Mouse (Mus musculus) myocyte (in vitro differentiated cells): Measurements from ENCODE around the gene Cyp2s1. TPM values are rescaled to one million over a fixed set of nuclear protein-coding genes. Genes with fewer than 3 reads are reported as not detected.
"Not testable (repeated sequence)": the region's sequence is repeated elsewhere in the genome, so short reads cannot be mapped to it uniquely, and the experiment has no call there.

Source experiments
- H3K27me3 ChIP-seq: one replicate; pipeline ENCODE4 v1.6.1; 2011; ENCODE audit not compliant: control insufficient read depth, insufficient read depth, insufficient read length
- H3K36me3 ChIP-seq: one replicate; pipeline ENCODE4 v1.6.1; 2011; ENCODE audit not compliant: control insufficient read depth, insufficient read depth
- H3K4me2 ChIP-seq: one replicate; pipeline ENCODE4 v1.6.1; 2011; ENCODE audit warnings: low read depth, control low read depth
- H3K4me3 ChIP-seq: one replicate; pipeline ENCODE4 v1.5.1; 2011; ENCODE audit warnings: mild to moderate bottlenecking, control low read depth, moderate library complexity
- H3K79me2 ChIP-seq: one replicate; pipeline ENCODE4 v1.6.1; 2011; ENCODE audit not compliant: control insufficient read depth, insufficient read depth
- H3ac ChIP-seq: one replicate; pipeline ENCODE4 v1.6.1; 2011; ENCODE audit not compliant: control insufficient read depth, insufficient read length
- CEBPB ChIP-seq: IDR thresholded peaks from 2 replicates; pipeline ENCODE4 v1.6.1; 2011; ENCODE audit warnings: mild to moderate bottlenecking, moderate library complexity; ENCODE audit not compliant: poor library complexity, insufficient read depth, severe bottlenecking
- E2F4 ChIP-seq: IDR thresholded peaks from one replicate; pipeline ENCODE4 v1.6.1; 2011; ENCODE audit warnings: mild to moderate bottlenecking, control low read depth, moderate library complexity; ENCODE audit not compliant: insufficient read depth
- MAX ChIP-seq: IDR thresholded peaks from one replicate; pipeline ENCODE4 v1.6.1; 2011; ENCODE audit warnings: low read depth, mild to moderate bottlenecking, control low read depth
- MYOD1 ChIP-seq, 3 experiments: IDR thresholded peaks; one replicate each; pipeline ENCODE4 v1.6.1; 2011; ENCODE audit warnings: control low read depth in 2 of 3, low read depth in 2 of 3, mild to moderate bottlenecking in 2 of 3, moderate library complexity in 1 of 3; ENCODE audit not compliant: insufficient read length in 2 of 3, control insufficient read depth in 1 of 3
- MYOG ChIP-seq, 3 experiments: IDR thresholded peaks; one replicate each; pipeline ENCODE4 v1.6.1; 2011; ENCODE audit warnings: control low read depth in 2 of 3, low read depth in 2 of 3, mild to moderate bottlenecking in 2 of 3; ENCODE audit not compliant: insufficient read length in 2 of 3, control insufficient read depth in 1 of 3, insufficient read depth in 1 of 3
- POLR2A ChIP-seq: IDR thresholded peaks from one replicate; pipeline ENCODE4 v1.6.1; 2011; ENCODE audit warnings: low read depth, mild to moderate bottlenecking, control low read depth, moderate library complexity; ENCODE audit not compliant: insufficient read length
- POLR2AphosphoS2 ChIP-seq: IDR thresholded peaks from one replicate; pipeline ENCODE4 v1.6.1; 2011; ENCODE audit warnings: low read depth, control low read depth; ENCODE audit not compliant: insufficient read length
- REST ChIP-seq: IDR thresholded peaks from one replicate; pipeline ENCODE4 v1.6.1; 2011; ENCODE audit warnings: mild to moderate bottlenecking, control low read depth, moderate library complexity; ENCODE audit not compliant: insufficient read depth, insufficient read length
- SRF ChIP-seq: IDR thresholded peaks from one replicate; pipeline ENCODE4 v1.6.1; 2011; ENCODE audit warnings: low read depth; ENCODE audit not compliant: control insufficient read depth, insufficient read length
- TCF12 ChIP-seq: IDR thresholded peaks from one replicate; pipeline ENCODE4 v1.6.1; 2011; ENCODE audit warnings: mild to moderate bottlenecking, control low read depth; ENCODE audit not compliant: poor library complexity, insufficient read depth, severe bottlenecking
- TCF3 ChIP-seq: IDR thresholded peaks from one replicate; pipeline ENCODE4 v1.6.1; 2011; ENCODE audit warnings: low read depth, control low read depth; ENCODE audit not compliant: insufficient read length
- USF1 ChIP-seq: IDR thresholded peaks from one replicate; pipeline ENCODE4 v1.6.1; 2011; ENCODE audit warnings: low read depth, mild to moderate bottlenecking, control low read depth, moderate library complexity
- polyA plus RNA-seq: library from polyadenylated mRNA; unstranded; fragments of >200 nt; fragmentation: generic; extraction: Trizol; gene quantifications from one replicate; pipeline ENCODE4 v1.2.1, GENCODE M21; 2012; ENCODE audit warnings: missing spikeins

The Cyp2s1 gene
- polyA plus RNA-seq, 1 experiment: 0.05 TPM

DNA sequence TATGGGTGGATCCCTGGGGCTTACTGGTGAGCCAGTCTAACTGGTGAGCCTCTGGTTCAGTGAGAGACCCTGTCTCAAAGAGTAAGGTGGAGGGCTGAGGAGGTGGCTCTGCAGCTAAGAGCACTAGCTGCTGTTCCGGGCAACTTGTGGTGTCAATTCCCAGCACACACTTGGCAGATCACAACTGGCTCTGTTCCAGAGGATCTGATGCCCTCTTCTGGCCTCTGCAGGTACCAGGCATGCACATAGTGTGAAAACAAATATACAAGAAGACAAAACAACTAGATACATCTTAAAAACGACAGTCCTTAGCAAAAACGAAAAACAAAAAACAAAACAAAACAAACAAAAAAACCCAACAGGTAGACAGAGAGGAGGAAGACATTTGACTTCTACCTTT lies 23.0 kb downstream of the Cyp2s1 start:
- Histone ChIP-seq H3K4me3 (no peak overlapping the region), H3K36me3 (no peaks in the 10 kb centered on the region), H3K27me3 (no peaks in the 10 kb centered on the region), H3ac (no peak overlapping the region), H3K4me2 (no peak overlapping the region), H3K79me2 (no peaks in the 10 kb centered on the region)
- no peak for TF ChIP-seq TCF3
- no peak for TF ChIP-seq POLR2AphosphoS2
- no peak for TF ChIP-seq SRF
- no peak for TF ChIP-seq CEBPB
- no peak for TF ChIP-seq MYOG (IDR thresholded peaks at IDR 0.05; ENCODE audit: control insufficient read depth in 1 of 3, insufficient read depth in 1 of 3, insufficient read length in 2 of 3, low read depth in 2 of 3)
- no peak for TF ChIP-seq REST
- TF ChIP-seq MAX: no peak
- TF ChIP-seq POLR2A: no peak
- TF ChIP-seq TCF12: no peak

DNA sequence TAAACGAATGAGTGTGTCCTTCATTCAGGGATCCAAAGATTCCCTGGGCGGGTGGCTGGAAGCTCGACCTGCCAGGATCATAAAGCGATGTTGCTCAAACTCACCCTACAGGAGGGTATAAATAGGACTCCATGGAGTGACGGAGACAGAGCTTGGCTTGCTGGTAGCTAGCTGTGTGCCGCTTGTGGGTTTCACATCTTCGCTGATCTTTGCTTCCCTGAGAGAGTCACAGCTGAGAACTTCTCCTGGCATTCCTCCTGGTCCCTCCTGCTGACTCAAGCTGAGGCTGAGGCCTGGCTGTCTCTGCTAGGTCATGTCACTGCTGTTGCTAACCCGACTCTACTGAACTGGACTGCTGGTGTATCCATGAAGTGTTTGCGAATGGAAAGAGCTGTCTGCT lies 23.7 kb downstream of the Cyp2s1 start:
- not testable (repeated sequence) for H3K79me2 ChIP-seq, H3ac ChIP-seq, H3K27me3 ChIP-seq, H3K36me3 ChIP-seq, H3K4me3 ChIP-seq, H3K4me2 ChIP-seq

GRCm38 (mm10) chr7:25790615-25791014 lies 26.1 kb downstream of the Cyp2s1 start:
- peaks cover 28% of the 10 kb centered on the region for H3K79me2 ChIP-seq
- TF ChIP-seq MYOG (IDR thresholded peaks at IDR 0.05; ENCODE audit: control insufficient read depth in 1 of 3, insufficient read depth in 1 of 3, insufficient read length in 2 of 3, low read depth in 2 of 3) (no peak), MAX (no peak), POLR2A (no peak), MYOD1 (IDR thresholded peaks at IDR 0.05; ENCODE audit: control insufficient read depth in 1 of 3, insufficient read length in 2 of 3, low read depth in 2 of 3) (no peak), CEBPB (peak; percentile 79)
- no peaks in the 10 kb centered on the region for H3K36me3 ChIP-seq
- no peak overlapping the region for H3K4me3 ChIP-seq
- no peak overlapping the region for H3ac ChIP-seq
- no peaks in the 10 kb centered on the region for H3K27me3 ChIP-seq
- no peak overlapping the region for H3K4me2 ChIP-seq

GRCm38 (mm10) chr7:25789129-25789440 lies 27.6 kb downstream of the Cyp2s1 start:
- no peak for TF ChIP-seq MAX
- no peak for TF ChIP-seq REST
- TF ChIP-seq POLR2A: no peak
- no peak for TF ChIP-seq TCF3
- no peak for TF ChIP-seq MYOG (IDR thresholded peaks at IDR 0.05; ENCODE audit: control insufficient read depth in 1 of 3, insufficient read depth in 1 of 3, insufficient read length in 2 of 3, low read depth in 2 of 3)
- TF ChIP-seq SRF: no peak
- TF ChIP-seq USF1: no peak
- TF ChIP-seq E2F4: no peak
- no peak for TF ChIP-seq TCF12
- TF ChIP-seq POLR2AphosphoS2: no peak
- H3ac ChIP-seq: peak overlapping the region; percentile 32
- peak overlapping the region; percentile 74 for H3K4me2 ChIP-seq
- H3K79me2 ChIP-seq: peaks cover 32% of the 10 kb centered on the region
- no peaks in the 10 kb centered on the region for H3K27me3 ChIP-seq
- H3K4me3 ChIP-seq: peak overlapping the region; percentile 73
- no peaks in the 10 kb centered on the region for H3K36me3 ChIP-seq

DNA sequence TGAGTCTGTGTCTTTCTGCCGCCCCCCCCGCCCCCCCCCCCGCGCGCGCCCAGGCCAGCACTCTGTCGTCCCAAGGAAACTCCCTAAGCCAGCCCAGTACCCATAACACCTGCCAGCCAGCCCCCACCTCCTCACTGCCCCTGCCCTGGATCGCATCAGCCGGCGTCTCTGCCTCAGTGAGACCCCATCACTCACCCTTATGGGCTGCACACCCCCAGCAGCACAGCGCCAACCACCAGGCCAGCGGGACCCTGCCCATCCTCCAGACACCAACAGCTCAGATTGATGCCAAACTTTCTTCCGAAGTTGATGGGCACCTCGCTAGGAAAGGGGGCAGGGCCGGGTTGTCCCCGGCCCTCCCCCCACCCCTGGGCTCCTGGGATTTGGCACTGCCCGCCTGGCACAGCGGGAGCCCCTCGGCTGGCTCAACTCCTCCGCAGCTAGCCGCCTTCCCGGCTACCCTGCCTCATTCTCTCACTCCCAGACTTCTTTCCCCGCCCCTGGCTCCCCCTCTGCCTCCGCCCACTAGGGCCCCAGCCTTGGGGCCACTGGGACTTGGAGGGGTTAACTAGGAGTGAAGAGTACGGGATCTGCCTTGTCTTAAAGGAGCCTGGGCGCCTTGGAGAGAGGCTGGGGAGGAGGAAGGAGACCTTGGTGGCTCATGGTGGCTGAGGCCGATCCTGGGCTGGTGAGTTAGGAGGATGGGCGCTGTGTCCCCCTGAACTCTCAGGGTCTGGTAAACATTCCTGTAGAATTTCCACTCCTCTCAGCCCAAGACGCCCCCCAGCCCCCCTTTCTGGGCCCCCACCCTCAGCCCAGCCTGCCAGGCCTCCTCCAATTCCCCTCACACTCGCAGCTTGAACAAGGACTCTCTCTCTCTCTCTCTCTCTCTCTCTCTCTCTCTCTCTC lies 28.2 kb downstream of the Cyp2s1 start, which contains the start of gene Axl:
Gene Axl, minus strand, starts transcription at position 486 of the 909 bp plus-strand sequence.
- Histone ChIP-seq H3K27me3 (no peaks in the 10 kb centered on the region), H3K79me2 (peaks cover 32% of the 10 kb centered on the region)
- no peak for TF ChIP-seq CEBPB
- TF ChIP-seq REST: no peak
- peak; percentile 52 for TF ChIP-seq POLR2A
- TF ChIP-seq POLR2AphosphoS2: peak; percentile 7
- no peak for TF ChIP-seq USF1
- TF ChIP-seq MYOD1 (IDR thresholded peaks at IDR 0.05; ENCODE audit: control insufficient read depth in 1 of 3, insufficient read length in 2 of 3, low read depth in 2 of 3): peak in 2 of 3 experiments; percentile 34 to 41
- TF ChIP-seq TCF12: no peak
- TF ChIP-seq TCF3: no peak
- TF ChIP-seq MYOG (IDR thresholded peaks at IDR 0.05; ENCODE audit: control insufficient read depth in 1 of 3, insufficient read depth in 1 of 3, insufficient read length in 2 of 3, low read depth in 2 of 3): peak in 1 of 3 experiments; percentile 49
- TF ChIP-seq E2F4: no peak
- no peak for TF ChIP-seq MAX
- TF ChIP-seq SRF: no peak

More for the DNA sequence above, 28.2 kb downstream of the Cyp2s1 start, which contains the start of gene Axl:
- peak within 1 kb of the TSS; percentile 32 for H3ac ChIP-seq
- H3K4me2 ChIP-seq: peak within 1 kb of the TSS; percentile 78
- no peaks in the 10 kb centered on the region for H3K36me3 ChIP-seq
- peak within 1 kb of the TSS; percentile 73 for H3K4me3 ChIP-seq
